Mouse (Mus musculus) frontal cortex, postnatal 14 days (tissue): ENCODE measurements around the gene Nckipsd.

Experiments
- DNase-seq, 2 experiments: peaks; one replicate each; pipeline ENCODE4 v3.0.0; 2022; ENCODE audit warnings: low spot score in 2 of 2

Nckipsd gene

DNA sequence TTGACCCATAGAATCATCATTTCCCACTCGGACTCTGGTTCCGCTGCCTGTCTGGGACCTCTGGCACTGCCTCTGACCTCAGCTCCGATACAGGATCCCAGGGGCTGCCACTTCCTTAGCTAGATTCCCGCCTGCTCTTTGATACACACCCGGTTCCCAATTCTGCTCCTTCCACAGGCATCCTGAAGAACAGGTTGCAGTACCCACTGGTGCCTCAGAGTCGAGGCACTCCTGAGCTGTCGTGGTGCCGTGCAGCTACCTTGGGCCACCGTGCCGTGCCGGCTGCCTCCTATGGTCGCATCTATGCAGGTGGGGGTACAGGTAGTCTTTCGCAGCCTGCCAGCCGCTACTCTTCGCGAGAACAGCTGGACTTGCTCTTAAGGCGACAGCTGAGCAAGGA, 40.3 kb downstream of the Nckipsd start:
- DNase-seq, result no peak

DNA sequence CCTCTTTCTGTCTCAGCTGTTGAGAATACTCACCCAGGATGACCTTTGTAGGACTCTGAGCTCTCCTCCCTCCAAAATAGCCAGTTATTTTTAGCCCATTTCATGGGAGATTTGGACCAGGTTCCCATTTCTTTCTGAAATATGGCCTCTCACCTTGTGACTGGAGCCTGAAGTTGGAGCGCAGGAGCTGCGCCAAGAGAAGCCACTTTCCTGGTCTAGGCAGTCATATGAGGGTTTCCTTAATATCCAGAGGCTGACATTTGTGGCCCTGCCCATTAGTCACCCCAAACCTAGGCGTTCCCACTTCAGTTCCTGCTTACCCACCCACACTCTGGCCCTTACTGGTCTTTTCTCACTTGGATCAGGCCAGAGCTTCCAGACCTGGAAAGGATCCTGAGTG, 44.8 kb downstream of the Nckipsd start, which contains the start of gene Slc26a6:
TSS of gene Slc26a6 (plus strand) at position 308 of the 400 bp plus-strand sequence.
- no peak for DNase-seq

DNA sequence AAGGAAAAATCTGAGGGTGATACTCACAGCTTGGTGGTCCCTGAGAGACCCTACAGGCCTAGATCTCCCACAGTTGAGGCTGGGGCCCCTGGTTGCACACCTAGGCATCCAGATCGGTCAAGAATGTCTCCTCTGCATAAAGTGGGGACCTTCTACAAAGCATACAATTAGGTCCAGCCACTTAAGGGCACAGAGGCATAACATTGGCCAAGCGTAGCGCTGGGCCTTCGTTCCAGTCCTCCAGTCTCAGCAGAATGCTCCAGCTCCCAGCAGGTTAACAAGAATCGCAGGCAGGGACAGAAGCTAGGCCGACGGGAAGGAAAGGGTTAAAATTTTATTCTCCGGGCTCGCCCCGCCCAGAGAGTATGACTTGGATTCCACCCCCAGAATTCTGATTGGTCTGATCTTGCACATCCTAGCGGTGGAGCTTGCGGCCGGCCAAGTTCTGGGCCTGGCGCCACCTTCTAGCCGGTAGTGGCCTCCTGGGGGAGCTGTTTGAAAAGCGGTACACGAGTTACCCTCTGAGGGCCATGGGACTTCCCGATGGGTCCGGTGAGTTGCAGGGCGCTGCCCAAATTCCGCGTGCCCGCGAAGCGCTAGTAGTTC, 45.6 kb downstream of the Nckipsd start:
- DNase-seq, result peak; percentile 88 to 91

DNA sequence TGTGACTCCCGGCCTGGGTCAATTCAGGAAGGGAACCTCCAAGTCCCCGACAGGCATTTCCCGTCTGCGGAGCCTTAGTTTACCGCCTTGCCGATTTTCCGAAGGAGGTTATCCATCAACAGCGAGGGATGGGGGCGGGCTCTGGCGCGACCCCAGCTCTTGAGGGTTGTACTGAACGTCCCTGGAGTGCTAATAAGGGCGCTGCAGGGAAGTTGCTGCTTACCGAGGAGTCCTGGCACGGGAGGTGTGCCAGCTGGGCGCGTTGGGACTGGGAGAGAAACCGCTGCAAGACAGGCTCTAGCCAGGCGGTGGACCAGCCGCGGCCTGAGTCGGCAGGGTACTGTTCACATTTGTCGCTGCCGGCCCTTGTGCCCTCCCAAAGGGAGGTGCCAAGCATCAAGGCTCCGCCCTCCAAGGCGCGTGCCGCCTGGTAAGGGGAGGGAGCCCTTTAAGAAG, 46.1 kb downstream of the Nckipsd start:
- DNase-seq, result peak; percentile 82 to 85

DNA sequence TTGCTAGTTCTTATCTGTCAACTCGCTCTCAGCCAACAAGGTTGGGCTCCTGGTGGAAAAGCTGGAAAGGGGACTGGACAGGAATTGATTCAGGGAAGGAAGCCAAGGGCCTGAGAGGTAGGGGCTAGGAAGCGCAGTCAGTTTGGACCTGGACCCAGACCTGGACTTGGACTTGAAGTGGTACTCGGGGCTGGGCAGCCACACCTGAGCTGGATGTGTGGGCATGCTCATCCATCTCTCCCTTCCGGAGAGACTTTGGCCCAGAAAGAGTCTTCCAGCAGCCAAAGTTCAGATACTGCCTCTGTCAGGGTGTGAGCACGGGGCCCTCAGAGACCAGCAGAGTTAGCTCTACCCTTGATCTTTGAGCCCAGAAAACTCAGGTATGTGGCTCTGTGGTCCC, 47.2 kb downstream of the Nckipsd start:
- no peak for DNase-seq

DNA sequence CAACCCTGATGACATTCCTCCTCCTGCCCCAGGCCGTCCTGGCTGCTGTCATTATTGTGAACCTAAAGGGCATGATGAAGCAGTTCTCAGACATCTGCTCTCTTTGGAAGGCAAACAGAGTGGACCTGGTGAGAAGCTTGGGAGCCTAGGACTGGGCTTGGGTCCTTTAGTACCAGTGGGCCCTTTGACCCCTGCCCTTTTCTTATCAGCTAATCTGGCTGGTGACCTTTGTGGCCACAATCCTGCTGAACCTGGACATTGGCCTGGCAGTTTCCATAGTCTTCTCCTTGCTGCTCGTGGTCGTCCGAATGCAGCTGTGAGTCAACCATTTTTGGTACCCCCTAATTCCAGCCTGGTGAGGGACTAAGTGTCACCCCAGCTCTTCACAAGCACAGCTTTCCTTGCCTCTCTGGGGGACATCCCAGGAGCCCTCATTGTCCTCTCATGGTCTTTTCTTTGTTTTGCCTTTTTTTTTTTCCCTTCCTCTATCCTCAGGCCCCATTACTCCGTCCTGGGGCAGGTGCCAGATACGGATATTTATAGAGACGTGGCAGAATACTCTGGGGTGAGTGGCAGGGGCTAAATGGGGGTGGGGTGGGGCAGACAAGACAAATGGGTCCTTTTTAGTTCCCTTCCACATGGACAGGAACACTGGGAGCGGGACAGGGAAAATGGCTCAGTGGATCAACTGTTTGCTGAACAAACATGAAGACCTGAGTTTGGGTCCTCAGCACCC, 50.8 kb downstream of the Nckipsd start:
- no peak for DNase-seq
